Mouse (Mus musculus): ENCODE data around the gene Kdm2b. TPM values are rescaled to one million over a fixed set of nuclear protein-coding genes. Genes with fewer than 3 reads are reported as not detected.
A peak's percentile ranks its signal among the peaks of the same experiment; 100 is the strongest.

Gene Kdm2b
- polyA plus RNA-seq, 1 experiment = 27.5 TPM

- no peak overlapping the region for H3K27ac ChIP-seq (ENCODE audit: insufficient read depth, low read length)
- no peak overlapping the region for H3K4me3 ChIP-seq (replicated peaks; ENCODE audit: insufficient read depth, low read depth, low read length)
- H3K4me1 ChIP-seq (ENCODE audit: control insufficient read depth, insufficient read depth, low read length) = peaks cover 5% of the 10 kb centered on the region
- no peak for TF ChIP-seq POLR2A (IDR thresholded peaks at IDR 0.05; ENCODE audit: borderline replicate concordance, insufficient read depth, low read length)
- no peak for TF ChIP-seq CTCF (IDR thresholded peaks at IDR 0.05; ENCODE audit: borderline replicate concordance, insufficient read depth, low read depth, low read length)
- no peak for DNase-seq
- no peaks in the 10 kb centered on the region for H3K27me3 ChIP-seq (ENCODE audit: control insufficient read depth, insufficient read depth, low read length)
- 89% methylated on average over 3 of the region's 3 CpGs for WGBS
Observed at GRCm38 (mm10) chr5:122928293-122928692, 61.3 kb downstream of the Kdm2b start.

GRCm38 (mm10) chr5:122927703-122928102, 61.9 kb downstream of the Kdm2b start:
- no peaks in the 10 kb centered on the region for H3K27me3 ChIP-seq (ENCODE audit: control insufficient read depth, insufficient read depth, low read length)
- no peak for DNase-seq
- no peak overlapping the region for H3K27ac ChIP-seq (ENCODE audit: insufficient read depth, low read length)
- 87% methylated on average over 6 of the region's 6 CpGs for WGBS
- TF ChIP-seq CTCF (IDR thresholded peaks at IDR 0.05; ENCODE audit: borderline replicate concordance, insufficient read depth, low read depth, low read length) (no peak), POLR2A (IDR thresholded peaks at IDR 0.05; ENCODE audit: borderline replicate concordance, insufficient read depth, low read length) (no peak)
- peaks cover 5% of the 10 kb centered on the region for H3K4me1 ChIP-seq (ENCODE audit: control insufficient read depth, insufficient read depth, low read length)
- H3K4me3 ChIP-seq (replicated peaks; ENCODE audit: insufficient read depth, low read depth, low read length) = no peak overlapping the region

- TF ChIP-seq CTCF (IDR thresholded peaks at IDR 0.05; ENCODE audit: borderline replicate concordance, insufficient read depth, low read depth, low read length) = no peak
- no peak for TF ChIP-seq POLR2A (IDR thresholded peaks at IDR 0.05; ENCODE audit: borderline replicate concordance, insufficient read depth, low read length)
- no peak for DNase-seq
- H3K27me3 ChIP-seq (ENCODE audit: control insufficient read depth, insufficient read depth, low read length) = no peaks in the 10 kb centered on the region
- peaks cover 5% of the 10 kb centered on the region for H3K4me1 ChIP-seq (ENCODE audit: control insufficient read depth, insufficient read depth, low read length)
- H3K27ac ChIP-seq (ENCODE audit: insufficient read depth, low read length) = no peak overlapping the region
- WGBS = 78% methylated on average over 8 of the region's 8 CpGs
- H3K4me3 ChIP-seq (replicated peaks; ENCODE audit: insufficient read depth, low read depth, low read length) = no peak overlapping the region
Observed at GRCm38 (mm10) chr5:122927092-122927491, 62.5 kb downstream of the Kdm2b start.

- Histone ChIP-seq H3K4me1 (ENCODE audit: control insufficient read depth, insufficient read depth, low read length) (peaks cover 5% of the 10 kb centered on the region), H3K27ac (ENCODE audit: insufficient read depth, low read length) (no peak overlapping the region), H3K4me3 (replicated peaks; ENCODE audit: insufficient read depth, low read depth, low read length) (no peak overlapping the region), H3K27me3 (ENCODE audit: control insufficient read depth, insufficient read depth, low read length) (no peaks in the 10 kb centered on the region)
- WGBS = 95% methylated on average over 3 of the region's 3 CpGs
- no peak for TF ChIP-seq POLR2A (IDR thresholded peaks at IDR 0.05; ENCODE audit: borderline replicate concordance, insufficient read depth, low read length)
- no peak for DNase-seq
Observed at GRCm38 (mm10) chr5:122926341-122926740, 63.3 kb downstream of the Kdm2b start.

- H3K27me3 ChIP-seq (ENCODE audit: control insufficient read depth, insufficient read depth, low read length) = no peaks in the 10 kb centered on the region
- peak; percentile 69 to 74 for DNase-seq
- H3K4me1 ChIP-seq (ENCODE audit: control insufficient read depth, insufficient read depth, low read length) = peaks cover 5% of the 10 kb centered on the region
- 9% methylated on average over 7 of the region's 7 CpGs for WGBS
- H3K27ac ChIP-seq (ENCODE audit: insufficient read depth, low read length) = no peak overlapping the region
- TF ChIP-seq POLR2A (IDR thresholded peaks at IDR 0.05; ENCODE audit: borderline replicate concordance, insufficient read depth, low read length) = no peak
- peak; percentile 74; the same call in 1 of the 2 replicates for TF ChIP-seq CTCF (IDR thresholded peaks at IDR 0.05; ENCODE audit: borderline replicate concordance, insufficient read depth, low read depth, low read length)
- H3K4me3 ChIP-seq (replicated peaks; ENCODE audit: insufficient read depth, low read depth, low read length) = peak overlapping the region; percentile 23
Observed at GRCm38 (mm10) chr5:122925534-122925958, 64.1 kb downstream of the Kdm2b start.

- TF ChIP-seq POLR2A (IDR thresholded peaks at IDR 0.05; ENCODE audit: borderline replicate concordance, insufficient read depth, low read length) = no peak
- no peak for TF ChIP-seq CTCF (IDR thresholded peaks at IDR 0.05; ENCODE audit: borderline replicate concordance, insufficient read depth, low read depth, low read length)
- DNase-seq = peak; percentile 69 to 82
- Histone ChIP-seq H3K27ac (ENCODE audit: insufficient read depth, low read length) (no peak overlapping the region), H3K4me1 (ENCODE audit: control insufficient read depth, insufficient read depth, low read length) (peaks cover 5% of the 10 kb centered on the region), H3K4me3 (replicated peaks; ENCODE audit: insufficient read depth, low read depth, low read length) (no peak overlapping the region), H3K27me3 (ENCODE audit: control insufficient read depth, insufficient read depth, low read length) (no peaks in the 10 kb centered on the region)
- WGBS = 43% methylated on average over 10 of the region's 10 CpGs
Observed at GRCm38 (mm10) chr5:122923871-122924465, 65.7 kb downstream of the Kdm2b start.

- no peak overlapping the region for H3K27ac ChIP-seq (ENCODE audit: insufficient read depth, low read length)
- WGBS = 95% methylated on average over 8 of the region's 8 CpGs
- no peak overlapping the region for H3K4me3 ChIP-seq (replicated peaks; ENCODE audit: insufficient read depth, low read depth, low read length)
- peaks cover 5% of the 10 kb centered on the region for H3K4me1 ChIP-seq (ENCODE audit: control insufficient read depth, insufficient read depth, low read length)
- no peak for DNase-seq
- TF ChIP-seq POLR2A (IDR thresholded peaks at IDR 0.05; ENCODE audit: borderline replicate concordance, insufficient read depth, low read length) (no peak), CTCF (IDR thresholded peaks at IDR 0.05; ENCODE audit: borderline replicate concordance, insufficient read depth, low read depth, low read length) (no peak)
- no peaks in the 10 kb centered on the region for H3K27me3 ChIP-seq (ENCODE audit: control insufficient read depth, insufficient read depth, low read length)
Observed at GRCm38 (mm10) chr5:122921941-122922340, 67.7 kb downstream of the Kdm2b start.

GRCm38 (mm10) chr5:122920557-122920956, 69.1 kb downstream of the Kdm2b start:
- Histone ChIP-seq H3K4me3 (replicated peaks; ENCODE audit: insufficient read depth, low read depth, low read length) (no peak overlapping the region), H3K27ac (ENCODE audit: insufficient read depth, low read length) (no peak overlapping the region), H3K27me3 (ENCODE audit: control insufficient read depth, insufficient read depth, low read length) (no peaks in the 10 kb centered on the region), H3K4me1 (ENCODE audit: control insufficient read depth, insufficient read depth, low read length) (no peaks in the 10 kb centered on the region)
- TF ChIP-seq CTCF (IDR thresholded peaks at IDR 0.05; ENCODE audit: borderline replicate concordance, insufficient read depth, low read depth, low read length) (no peak), POLR2A (IDR thresholded peaks at IDR 0.05; ENCODE audit: borderline replicate concordance, insufficient read depth, low read length) (no peak)
- DNase-seq = no peak
- 87% methylated on average over 5 of the region's 5 CpGs for WGBS
